Mouse (Mus musculus): ENCODE measurements around the gene Tipin.

- TF ChIP-seq POLR2A (IDR thresholded peaks at IDR 0.05; ENCODE audit: extremely low read depth, insufficient read depth, low read length) (peak; percentile 76), CTCF (IDR thresholded peaks at IDR 0.05; ENCODE audit: extremely low read depth, insufficient read depth, low read length) (no peak)
These were observed at the start of gene Tipin for GRCm38 (mm10) chr9:64281105-64281780.
